Mouse (Mus musculus) embryonic facial prominence, embryonic 13.5 days (tissue): ENCODE data around the gene Dnah8. TPM values are rescaled to one million over a fixed set of nuclear protein-coding genes. Genes with fewer than 3 reads are reported as not detected.

Experiments used
- ATAC-seq: fragments of 200-750 bp; cut with Nextera tagmentation; 2 replicates; pipeline ENCODE4 v1.8.0; 2017; ENCODE audit warnings: low read depth; ENCODE audit not compliant: insufficient number of reproducible peaks, insufficient read depth, low FRiP score, low TSS enrichment
- H3K27ac ChIP-seq: fragments of 300-500 bp; sonication (generic); 2 replicates; pipeline ENCODE4 v1.5.1; 2015; ENCODE audit warnings: moderate library complexity, mild to moderate bottlenecking, inconsistent platforms
- H3K27me3 ChIP-seq: fragments of 300-500 bp; sonication (generic); 2 replicates; pipeline ENCODE4 v1.6.1; 2015; ENCODE audit warnings: mild to moderate bottlenecking, inconsistent platforms
- H3K36me3 ChIP-seq: fragments of 300-500 bp; sonication (generic); 2 replicates; pipeline ENCODE4 v1.6.1; 2015; ENCODE audit warnings: mild to moderate bottlenecking, inconsistent platforms
- H3K4me1 ChIP-seq: fragments of 300-500 bp; sonication (generic); 2 replicates; pipeline ENCODE4 v1.6.1; 2015; ENCODE audit warnings: inconsistent platforms
- H3K4me2 ChIP-seq: fragments of 300-500 bp; sonication (generic); 2 replicates; pipeline ENCODE4 v1.6.1; 2015; ENCODE audit warnings: moderate library complexity, mild to moderate bottlenecking, inconsistent platforms
- H3K4me3 ChIP-seq: fragments of 300-500 bp; sonication (generic); 2 replicates; pipeline ENCODE4 v1.5.1; 2015; ENCODE audit warnings: mild to moderate bottlenecking, inconsistent platforms
- H3K9ac ChIP-seq: fragments of 300-500 bp; sonication (generic); 2 replicates; pipeline ENCODE4 v1.6.1; 2015; ENCODE audit warnings: mild to moderate bottlenecking, inconsistent platforms
- H3K9me3 ChIP-seq: fragments of 300-500 bp; sonication (generic); 2 replicates; pipeline ENCODE4 v1.6.1; 2016; ENCODE audit warnings: inconsistent platforms
- WGBS: fragments of 180-500 bp; shearing (Covaris S2); methylation state at CpG from one replicate; pipeline ENCODE4 v1.1.7; 2015; ENCODE audit warnings: mixed read lengths; 5-methylcytosine and 5-hydroxymethylcytosine counted together
- polyA plus RNA-seq: library from polyadenylated mRNA; unstranded; fragments of >200 nt; fragmentation: Nextera tagmentation; extraction: Ambion mirVana; gene quantifications from 2 replicates; pipeline ENCODE4 v1.2.1, GENCODE M21; 2015

Gene Dnah8
- polyA plus RNA-seq, 1 experiment from 2014 or later = 2.5 TPM

GRCm38 (mm10) chr17:30727788-30728187 lies 103.6 kb downstream of the Dnah8 start:
- H3K4me2 ChIP-seq = no peak overlapping the region
- 57% methylated on average over 4 of the region's 4 CpGs for WGBS
- ATAC-seq = no peak
- no peaks in the 10 kb centered on the region for H3K27me3 ChIP-seq
- H3K27ac ChIP-seq = no peak overlapping the region
- H3K4me3 ChIP-seq = no peak overlapping the region
- no peak overlapping the region for H3K9ac ChIP-seq
- H3K36me3 ChIP-seq = no peaks in the 10 kb centered on the region
- no peaks in the 10 kb centered on the region for H3K9me3 ChIP-seq
- H3K4me1 ChIP-seq = no peaks in the 10 kb centered on the region

- H3K9ac ChIP-seq = no peak overlapping the region
- H3K9me3 ChIP-seq = peaks cover 3% of the 10 kb centered on the region; the same call in 1 of the 2 replicates
- H3K4me3 ChIP-seq = no peak overlapping the region
- no peaks in the 10 kb centered on the region for H3K27me3 ChIP-seq
- no peaks in the 10 kb centered on the region for H3K4me1 ChIP-seq
- WGBS = 73% methylated on average over 3 of the region's 3 CpGs
- no peak overlapping the region for H3K4me2 ChIP-seq
- H3K36me3 ChIP-seq = no peaks in the 10 kb centered on the region
- ATAC-seq = no peak
- H3K27ac ChIP-seq = no peak overlapping the region
Measured at GRCm38 (mm10) chr17:30732736-30733135, 108.6 kb downstream of the Dnah8 start.

- Histone ChIP-seq H3K27me3 (no peaks in the 10 kb centered on the region), H3K4me1 (no peaks in the 10 kb centered on the region), H3K9ac (no peak overlapping the region), H3K36me3 (no peaks in the 10 kb centered on the region), H3K4me2 (no peak overlapping the region), H3K27ac (no peak overlapping the region), H3K9me3 (peaks cover 3% of the 10 kb centered on the region), H3K4me3 (no peak overlapping the region)
- 90% methylated on average over 8 of the region's 8 CpGs for WGBS
- no peak for ATAC-seq
Measured at GRCm38 (mm10) chr17:30734770-30735169, 110.6 kb downstream of the Dnah8 start.

- Histone ChIP-seq H3K9ac (no peak overlapping the region), H3K36me3 (no peaks in the 10 kb centered on the region), H3K27ac (no peak overlapping the region), H3K4me1 (no peaks in the 10 kb centered on the region), H3K27me3 (no peaks in the 10 kb centered on the region), H3K4me3 (no peak overlapping the region), H3K4me2 (no peak overlapping the region), H3K9me3 (peaks cover 3% of the 10 kb centered on the region)
- WGBS = 84% methylated on average over 2 of the region's 2 CpGs
- ATAC-seq = no peak
Measured at GRCm38 (mm10) chr17:30735454-30735853, 111.3 kb downstream of the Dnah8 start.

- Histone ChIP-seq H3K9ac (no peak overlapping the region), H3K4me3 (no peak overlapping the region), H3K36me3 (no peaks in the 10 kb centered on the region), H3K4me1 (no peaks in the 10 kb centered on the region), H3K4me2 (no peak overlapping the region), H3K27ac (no peak overlapping the region), H3K9me3 (peaks cover 3% of the 10 kb centered on the region), H3K27me3 (no peaks in the 10 kb centered on the region)
- 42% methylated on average over 6 of the region's 6 CpGs for WGBS
- no peak for ATAC-seq
Measured at GRCm38 (mm10) chr17:30737797-30738196, 113.6 kb downstream of the Dnah8 start.

GRCm38 (mm10) chr17:30739769-30740168 lies 115.6 kb downstream of the Dnah8 start:
- no peak overlapping the region for H3K9ac ChIP-seq
- H3K4me2 ChIP-seq = no peak overlapping the region
- 94% methylated on average over 3 of the region's 3 CpGs for WGBS
- H3K4me1 ChIP-seq = no peaks in the 10 kb centered on the region
- no peaks in the 10 kb centered on the region for H3K36me3 ChIP-seq
- H3K4me3 ChIP-seq = no peak overlapping the region
- H3K27me3 ChIP-seq = no peaks in the 10 kb centered on the region
- ATAC-seq = no peak
- no peak overlapping the region for H3K27ac ChIP-seq
- H3K9me3 ChIP-seq = peaks cover 3% of the 10 kb centered on the region

- Histone ChIP-seq H3K9me3 (no peaks in the 10 kb centered on the region; the same call in 1 of the 2 replicates), H3K27ac (no peak overlapping the region), H3K36me3 (no peaks in the 10 kb centered on the region), H3K9ac (no peak overlapping the region), H3K4me1 (no peaks in the 10 kb centered on the region), H3K27me3 (no peaks in the 10 kb centered on the region), H3K4me3 (no peak overlapping the region), H3K4me2 (no peak overlapping the region)
- WGBS = 82% methylated on average over 3 of the region's 3 CpGs
- no peak for ATAC-seq
Measured at GRCm38 (mm10) chr17:30743947-30744346, 119.8 kb downstream of the Dnah8 start.

- no peaks in the 10 kb centered on the region for H3K4me1 ChIP-seq
- 58% methylated on average over 29 of the region's 29 CpGs for WGBS
- no peak for ATAC-seq
Measured at GRCm38 (mm10) chr17:30746056-30747024, 122.2 kb downstream of the Dnah8 start.

GRCm38 (mm10) chr17:30749391-30749790 lies 125.2 kb downstream of the Dnah8 start:
- no peaks in the 10 kb centered on the region for H3K4me1 ChIP-seq
- H3K27ac ChIP-seq = no peak overlapping the region
- H3K9me3 ChIP-seq = no peaks in the 10 kb centered on the region
- H3K36me3 ChIP-seq = no peaks in the 10 kb centered on the region
- H3K27me3 ChIP-seq = no peaks in the 10 kb centered on the region
- H3K9ac ChIP-seq = no peak overlapping the region
- H3K4me2 ChIP-seq = no peak overlapping the region
- no peak overlapping the region for H3K4me3 ChIP-seq
- no peak for ATAC-seq
- 84% methylated on average over 12 of the region's 12 CpGs for WGBS

More at GRCm38 (mm10) chr17:30746056-30747024, 122.2 kb downstream of the Dnah8 start:
- H3K27ac ChIP-seq = no peak overlapping the region
- H3K9ac ChIP-seq = no peak overlapping the region
- no peaks in the 10 kb centered on the region for H3K9me3 ChIP-seq
- H3K4me2 ChIP-seq = no peak overlapping the region
- H3K4me3 ChIP-seq = no peak overlapping the region
- no peaks in the 10 kb centered on the region for H3K27me3 ChIP-seq
- H3K36me3 ChIP-seq = no peaks in the 10 kb centered on the region

GRCm38 (mm10) chr17:30750269-30750668 lies 126.1 kb downstream of the Dnah8 start:
- Histone ChIP-seq H3K27ac (no peak overlapping the region), H3K4me1 (no peaks in the 10 kb centered on the region), H3K9me3 (no peaks in the 10 kb centered on the region), H3K36me3 (no peaks in the 10 kb centered on the region), H3K27me3 (no peaks in the 10 kb centered on the region), H3K4me2 (no peak overlapping the region), H3K4me3 (no peak overlapping the region), H3K9ac (no peak overlapping the region)
- no peak for ATAC-seq
- 42% methylated on average over 6 of the region's 6 CpGs for WGBS

GRCm38 (mm10) chr17:30752370-30752818 lies 128.2 kb downstream of the Dnah8 start:
- no peaks in the 10 kb centered on the region for H3K4me1 ChIP-seq
- no peaks in the 10 kb centered on the region for H3K36me3 ChIP-seq
- WGBS = 64% methylated on average over 12 of the region's 12 CpGs
- no peak overlapping the region for H3K4me2 ChIP-seq
- H3K27ac ChIP-seq = no peak overlapping the region
- ATAC-seq = no peak
- H3K4me3 ChIP-seq = no peak overlapping the region
- 0 out of 2 replicates have a peak, but pooled peaks cover 2% of the 10 kb centered on the region for H3K9me3 ChIP-seq
- no peak overlapping the region for H3K9ac ChIP-seq
- H3K27me3 ChIP-seq = no peaks in the 10 kb centered on the region

GRCm38 (mm10) chr17:30753201-30753600 lies 129.0 kb downstream of the Dnah8 start:
- 85% methylated on average over 6 of the region's 6 CpGs for WGBS
- no peaks in the 10 kb centered on the region for H3K4me1 ChIP-seq
- H3K27ac ChIP-seq = no peak overlapping the region
- H3K4me2 ChIP-seq = no peak overlapping the region
- H3K9ac ChIP-seq = no peak overlapping the region
- no peak for ATAC-seq
- H3K4me3 ChIP-seq = no peak overlapping the region
- H3K27me3 ChIP-seq = no peaks in the 10 kb centered on the region
- H3K9me3 ChIP-seq = 0 out of 2 replicates have a peak, but pooled peaks cover 2% of the 10 kb centered on the region
- H3K36me3 ChIP-seq = no peaks in the 10 kb centered on the region
